Mouse (Mus musculus): ENCODE measurements around the gene Fam57b. TPM values are rescaled to one million over a fixed set of nuclear protein-coding genes. Genes with fewer than 3 reads are reported as not detected.

The Fam57b gene
- polyA plus RNA-seq, 1 experiment from 2014 or later, result 52.6 TPM

- WGBS, result 31% methylated on average over 11 of the region's 11 CpGs
- H3K4me2 ChIP-seq (replicated peaks), result peak overlapping the region; percentile 90
- H3K27ac ChIP-seq, result peak overlapping the region; percentile 94
- peaks cover 46% of the 10 kb centered on the region for H3K4me1 ChIP-seq (replicated peaks)
- H3K36me3 ChIP-seq, result peaks cover 54% of the 10 kb centered on the region
- no peak; the same call in 1 of the 2 replicates for ATAC-seq
- H3K4me3 ChIP-seq (replicated peaks), result peak overlapping the region; percentile 76
- no peaks in the 10 kb centered on the region for H3K9me3 ChIP-seq
- H3K27me3 ChIP-seq, result no peaks in the 10 kb centered on the region
- peak overlapping the region; percentile 66 for H3K9ac ChIP-seq (replicated peaks)
Observed at GRCm38 (mm10) chr7:126792721-126793443, 4.6 kb upstream of the Fam57b start.

GRCm38 (mm10) chr7:126793456-126794270, 3.8 kb upstream of the Fam57b start:
- no peak for ATAC-seq
- no peaks in the 10 kb centered on the region for H3K9me3 ChIP-seq
- H3K27me3 ChIP-seq, result no peaks in the 10 kb centered on the region
- no peak overlapping the region for H3K9ac ChIP-seq (replicated peaks)
- H3K4me1 ChIP-seq (replicated peaks), result peaks cover 52% of the 10 kb centered on the region
- peaks cover 46% of the 10 kb centered on the region for H3K36me3 ChIP-seq
- 76% methylated on average over 4 of the region's 4 CpGs for WGBS
- 0 out of 2 replicates have a peak overlapping the region, but pooled peaks have one; percentile 76 for H3K4me3 ChIP-seq (replicated peaks)
- H3K4me2 ChIP-seq (replicated peaks), result peak overlapping the region; percentile 90; the same call in 1 of the 2 replicates
- H3K27ac ChIP-seq, result no peak overlapping the region

- no peak overlapping the region for H3K4me3 ChIP-seq (replicated peaks)
- no peak overlapping the region for H3K9ac ChIP-seq (replicated peaks)
- peaks cover 40% of the 10 kb centered on the region for H3K36me3 ChIP-seq
- peaks cover 52% of the 10 kb centered on the region for H3K4me1 ChIP-seq (replicated peaks)
- no peak overlapping the region for H3K27ac ChIP-seq
- H3K9me3 ChIP-seq, result no peaks in the 10 kb centered on the region
- no peak overlapping the region for H3K4me2 ChIP-seq (replicated peaks)
- no peaks in the 10 kb centered on the region for H3K27me3 ChIP-seq
- ATAC-seq, result no peak
- WGBS, result 81% methylated on average over 4 of the region's 4 CpGs
Observed at GRCm38 (mm10) chr7:126794271-126794605, 3.2 kb upstream of the Fam57b start.

GRCm38 (mm10) chr7:126795387-126796317, 1.8 kb upstream of the Fam57b start:
- Histone ChIP-seq H3K4me2 (replicated peaks) (0 out of 2 replicates have a peak overlapping the region, but pooled peaks have one; percentile 82), H3K27ac (no peak overlapping the region), H3K36me3 (peaks cover 29% of the 10 kb centered on the region), H3K9me3 (no peaks in the 10 kb centered on the region), H3K9ac (replicated peaks) (no peak overlapping the region), H3K4me1 (replicated peaks) (peaks cover 52% of the 10 kb centered on the region), H3K27me3 (no peaks in the 10 kb centered on the region), H3K4me3 (replicated peaks) (no peak overlapping the region)
- ATAC-seq, result no peak
- 81% methylated on average over 16 of the region's 16 CpGs for WGBS

GRCm38 (mm10) chr7:126796350-126796932, 1.0 kb upstream of the Fam57b start:
- ATAC-seq, result no peak
- Histone ChIP-seq H3K4me2 (replicated peaks) (peak overlapping the region; percentile 82; the same call in 1 of the 2 replicates), H3K4me3 (replicated peaks) (no peak overlapping the region), H3K4me1 (replicated peaks) (peaks cover 47% of the 10 kb centered on the region), H3K9ac (replicated peaks) (0 out of 2 replicates have a peak overlapping the region, but pooled peaks have one; percentile 3), H3K27me3 (no peaks in the 10 kb centered on the region), H3K9me3 (no peaks in the 10 kb centered on the region), H3K36me3 (peaks cover 29% of the 10 kb centered on the region), H3K27ac (no peak overlapping the region)
- WGBS, result 74% methylated on average over 8 of the region's 8 CpGs

GRCm38 (mm10) chr7:126798127-126799049, 920 bp downstream of the Fam57b start:
- H3K27me3 ChIP-seq, result no peaks in the 10 kb centered on the region
- H3K9ac ChIP-seq (replicated peaks), result peak overlapping the region; percentile 89
- under 1% methylated on average over 40 of the region's 40 CpGs for WGBS
- peak overlapping the region; percentile 82 for H3K4me2 ChIP-seq (replicated peaks)
- H3K36me3 ChIP-seq, result peaks cover 34% of the 10 kb centered on the region
- peaks cover 36% of the 10 kb centered on the region for H3K4me1 ChIP-seq (replicated peaks)
- ATAC-seq, result no peak
- peak overlapping the region; percentile 91 for H3K27ac ChIP-seq
- H3K4me3 ChIP-seq (replicated peaks), result peak overlapping the region; percentile 84
- H3K9me3 ChIP-seq, result no peaks in the 10 kb centered on the region

- peaks cover 38% of the 10 kb centered on the region for H3K36me3 ChIP-seq
- ATAC-seq, result peak; percentile 96
- under 1% methylated on average over 30 of the region's 36 CpGs for WGBS
Observed at GRCm38 (mm10) chr7:126799050-126799467, 1.6 kb downstream of the Fam57b start.

GRCm38 (mm10) chr7:126799468-126800268, 2.2 kb downstream of the Fam57b start:
- Histone ChIP-seq H3K4me3 (replicated peaks) (peak overlapping the region; percentile 84), H3K4me2 (replicated peaks) (peak overlapping the region; percentile 82), H3K4me1 (replicated peaks) (peaks cover 36% of the 10 kb centered on the region), H3K9me3 (no peaks in the 10 kb centered on the region), H3K27ac (peak overlapping the region; percentile 91), H3K27me3 (no peaks in the 10 kb centered on the region), H3K9ac (replicated peaks) (peak overlapping the region; percentile 80), H3K36me3 (peaks cover 34% of the 10 kb centered on the region)
- ATAC-seq, result peak; percentile 93
- WGBS, result under 1% methylated on average over 36 of the region's 38 CpGs

More at GRCm38 (mm10) chr7:126799050-126799467, 1.6 kb downstream of the Fam57b start:
- Histone ChIP-seq H3K9me3 (no peaks in the 10 kb centered on the region), H3K4me3 (replicated peaks) (peak overlapping the region; percentile 84), H3K4me2 (replicated peaks) (peak overlapping the region; percentile 82), H3K27me3 (no peaks in the 10 kb centered on the region), H3K4me1 (replicated peaks) (peaks cover 36% of the 10 kb centered on the region), H3K9ac (replicated peaks) (peak overlapping the region; percentile 89), H3K27ac (peak overlapping the region; percentile 91)

GRCm38 (mm10) chr7:126800269-126801056, 3.0 kb downstream of the Fam57b start:
- Histone ChIP-seq H3K4me1 (replicated peaks) (peaks cover 36% of the 10 kb centered on the region), H3K27me3 (no peaks in the 10 kb centered on the region), H3K36me3 (peaks cover 26% of the 10 kb centered on the region), H3K4me3 (replicated peaks) (peak overlapping the region; percentile 84), H3K27ac (peak overlapping the region; percentile 91), H3K9ac (replicated peaks) (peak overlapping the region; percentile 80), H3K9me3 (no peaks in the 10 kb centered on the region), H3K4me2 (replicated peaks) (peak overlapping the region; percentile 82)
- WGBS, result 45% methylated on average over 5 of the region's 5 CpGs
- ATAC-seq, result no peak
